Mouse (Mus musculus) G1E (cell line): ENCODE data around the gene Accs.

Source experiments
- CTCF ChIP-seq: IDR thresholded peaks from 2 replicates; pipeline ENCODE4 v1.5.1; 2012; ENCODE audit warnings: low read depth, low read length, inconsistent platforms, mixed read lengths
- GATA1 ChIP-seq: IDR thresholded peaks from 2 replicates; pipeline ENCODE4 v1.6.1; 2012; ENCODE audit warnings: borderline replicate concordance, low read length, inconsistent platforms, mixed read lengths

DNA sequence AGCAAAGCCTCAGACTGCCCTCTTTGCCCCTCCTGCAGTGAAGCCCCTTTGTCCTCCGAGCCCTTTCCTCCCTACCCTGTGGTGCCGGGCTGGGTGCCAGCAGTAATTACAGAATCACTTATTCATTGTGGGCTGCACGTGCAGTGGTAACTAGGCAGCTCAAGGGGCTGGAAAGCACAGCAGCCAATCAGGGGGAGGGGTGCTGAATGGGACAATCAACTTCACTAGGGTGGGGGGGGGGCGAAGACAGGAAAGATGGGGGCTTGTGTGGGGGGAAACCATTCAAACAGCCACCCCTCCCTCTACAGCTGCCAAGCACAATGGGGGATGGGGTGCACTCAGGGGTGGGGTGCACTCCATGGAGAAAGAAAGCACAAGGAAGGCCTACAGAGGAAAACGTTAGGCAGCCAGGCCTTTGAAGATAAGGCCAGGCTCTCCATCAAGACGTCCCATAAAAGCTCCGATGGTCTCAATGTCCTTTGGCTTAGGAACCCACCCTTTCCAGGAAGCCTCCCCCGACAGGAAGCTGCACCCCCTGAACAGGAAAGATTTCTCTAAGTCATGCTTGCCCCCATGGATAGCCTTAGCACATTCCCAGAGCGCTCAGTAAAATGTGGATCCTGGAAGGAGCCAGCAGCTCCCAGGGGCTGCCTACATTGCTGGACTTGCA lies 42.0 kb upstream of the Accs start:
- no peak for TF ChIP-seq CTCF
- TF ChIP-seq GATA1 = no peak
